Mouse (Mus musculus): ENCODE results near the gene Gucy2d. TPM values are rescaled to one million over a fixed set of nuclear protein-coding genes. Genes with fewer than 3 reads are reported as not detected.

Gucy2d gene
- polyA plus RNA-seq, 1 experiment: 0.11 TPM

GRCm38 (mm10) chr7:98481861-98482260 is 41.6 kb downstream of the Gucy2d start:
- TF ChIP-seq CTCF (IDR thresholded peaks at IDR 0.05; ENCODE audit: borderline replicate concordance, extremely low read depth, insufficient read depth, insufficient read length): no peak
- no peak for DNase-seq (ENCODE audit: low read depth)

GRCm38 (mm10) chr7:98482551-98483267 is 42.5 kb downstream of the Gucy2d start:
- no peak for DNase-seq (ENCODE audit: low read depth)
- TF ChIP-seq POLR2A (IDR thresholded peaks at IDR 0.05; ENCODE audit: borderline replicate concordance, extremely low read depth, insufficient read depth, insufficient read length, poor library complexity, severe bottlenecking) (no peak), CTCF (IDR thresholded peaks at IDR 0.05; ENCODE audit: borderline replicate concordance, extremely low read depth, insufficient read depth, insufficient read length) (no peak)

- no peak for DNase-seq (ENCODE audit: low read depth)
- TF ChIP-seq CTCF (IDR thresholded peaks at IDR 0.05; ENCODE audit: borderline replicate concordance, extremely low read depth, insufficient read depth, insufficient read length) (no peak), POLR2A (IDR thresholded peaks at IDR 0.05; ENCODE audit: borderline replicate concordance, extremely low read depth, insufficient read depth, insufficient read length, poor library complexity, severe bottlenecking) (no peak)
Observed at GRCm38 (mm10) chr7:98483268-98483607, 43.0 kb downstream of the Gucy2d start.

- DNase-seq (ENCODE audit: low read depth): no peak
- TF ChIP-seq POLR2A (IDR thresholded peaks at IDR 0.05; ENCODE audit: borderline replicate concordance, extremely low read depth, insufficient read depth, insufficient read length, poor library complexity, severe bottlenecking) (no peak), CTCF (IDR thresholded peaks at IDR 0.05; ENCODE audit: borderline replicate concordance, extremely low read depth, insufficient read depth, insufficient read length) (no peak)
Observed at GRCm38 (mm10) chr7:98484878-98485277, 44.7 kb downstream of the Gucy2d start.

GRCm38 (mm10) chr7:98485508-98485907 is 45.3 kb downstream of the Gucy2d start:
- DNase-seq (ENCODE audit: low read depth): no peak
- TF ChIP-seq CTCF (IDR thresholded peaks at IDR 0.05; ENCODE audit: borderline replicate concordance, extremely low read depth, insufficient read depth, insufficient read length): no peak
- no peak for TF ChIP-seq POLR2A (IDR thresholded peaks at IDR 0.05; ENCODE audit: borderline replicate concordance, extremely low read depth, insufficient read depth, insufficient read length, poor library complexity, severe bottlenecking)

- TF ChIP-seq CTCF (IDR thresholded peaks at IDR 0.05; ENCODE audit: borderline replicate concordance, extremely low read depth, insufficient read depth, insufficient read length) (no peak), POLR2A (IDR thresholded peaks at IDR 0.05; ENCODE audit: borderline replicate concordance, extremely low read depth, insufficient read depth, insufficient read length, poor library complexity, severe bottlenecking) (no peak)
- no peak for DNase-seq (ENCODE audit: low read depth)
Observed at GRCm38 (mm10) chr7:98486471-98486917, 46.3 kb downstream of the Gucy2d start.

GRCm38 (mm10) chr7:98487202-98487980 is 47.2 kb downstream of the Gucy2d start:
- DNase-seq (ENCODE audit: low read depth): no peak
- TF ChIP-seq POLR2A (IDR thresholded peaks at IDR 0.05; ENCODE audit: borderline replicate concordance, extremely low read depth, insufficient read depth, insufficient read length, poor library complexity, severe bottlenecking): no peak
- TF ChIP-seq CTCF (IDR thresholded peaks at IDR 0.05; ENCODE audit: borderline replicate concordance, extremely low read depth, insufficient read depth, insufficient read length): no peak

- DNase-seq (ENCODE audit: low read depth): no peak
- TF ChIP-seq CTCF (IDR thresholded peaks at IDR 0.05; ENCODE audit: borderline replicate concordance, extremely low read depth, insufficient read depth, insufficient read length) (no peak), POLR2A (IDR thresholded peaks at IDR 0.05; ENCODE audit: borderline replicate concordance, extremely low read depth, insufficient read depth, insufficient read length, poor library complexity, severe bottlenecking) (no peak)
Observed at GRCm38 (mm10) chr7:98488398-98489130, 48.3 kb downstream of the Gucy2d start.

GRCm38 (mm10) chr7:98489131-98489530 is 48.9 kb downstream of the Gucy2d start, which contains the start of gene Lrrc32:
Lrrc32 (plus strand) TSS chr7:98489283.
- DNase-seq (ENCODE audit: low read depth): peak; percentile 25

GRCm38 (mm10) chr7:98489623-98490084 is 49.4 kb downstream of the Gucy2d start:
- TF ChIP-seq CTCF (IDR thresholded peaks at IDR 0.05; ENCODE audit: borderline replicate concordance, extremely low read depth, insufficient read depth, insufficient read length) (no peak), POLR2A (IDR thresholded peaks at IDR 0.05; ENCODE audit: borderline replicate concordance, extremely low read depth, insufficient read depth, insufficient read length, poor library complexity, severe bottlenecking) (no peak)
- DNase-seq (ENCODE audit: low read depth): peak; percentile 84

More at GRCm38 (mm10) chr7:98489131-98489530, 48.9 kb downstream of the Gucy2d start, which contains the start of gene Lrrc32:
- no peak for TF ChIP-seq CTCF (IDR thresholded peaks at IDR 0.05; ENCODE audit: borderline replicate concordance, extremely low read depth, insufficient read depth, insufficient read length)
- TF ChIP-seq POLR2A (IDR thresholded peaks at IDR 0.05; ENCODE audit: borderline replicate concordance, extremely low read depth, insufficient read depth, insufficient read length, poor library complexity, severe bottlenecking): no peak

GRCm38 (mm10) chr7:98490328-98490727 is 50.1 kb downstream of the Gucy2d start:
- no peak for DNase-seq (ENCODE audit: low read depth)
- TF ChIP-seq CTCF (IDR thresholded peaks at IDR 0.05; ENCODE audit: borderline replicate concordance, extremely low read depth, insufficient read depth, insufficient read length) (no peak), POLR2A (IDR thresholded peaks at IDR 0.05; ENCODE audit: borderline replicate concordance, extremely low read depth, insufficient read depth, insufficient read length, poor library complexity, severe bottlenecking) (no peak)

Measured in brain, embryonic 14.5 days (tissue).